Mouse (Mus musculus) left cerebral cortex, adult 8-10 months (tissue): Measurements from ENCODE around the gene Tmem136. TPM values are rescaled to one million over a fixed set of nuclear protein-coding genes. Genes with fewer than 3 reads are reported as not detected.
A peak's percentile ranks its signal among the peaks of the same experiment; 100 is the strongest.
"Not testable (repeated sequence)": the region's sequence is repeated elsewhere in the genome, so short reads cannot be mapped to it uniquely, and the experiment has no call there.

ENCODE experiments used
- DNase-seq, 2 experiments: peaks; one replicate each; pipeline ENCODE4 v3.0.0; 2022; ENCODE audit warnings: low spot score in 2 of 2
- total RNA-seq, 4 experiments: library from RNA; stranded (reverse); gene quantifications; 2 replicates each; pipeline ENCODE4 v1.2.4; 2022

The Tmem136 gene
- total RNA-seq = 10 to 100 TPM; 14.8 to 18.3 (median 15.7) TPM

DNA sequence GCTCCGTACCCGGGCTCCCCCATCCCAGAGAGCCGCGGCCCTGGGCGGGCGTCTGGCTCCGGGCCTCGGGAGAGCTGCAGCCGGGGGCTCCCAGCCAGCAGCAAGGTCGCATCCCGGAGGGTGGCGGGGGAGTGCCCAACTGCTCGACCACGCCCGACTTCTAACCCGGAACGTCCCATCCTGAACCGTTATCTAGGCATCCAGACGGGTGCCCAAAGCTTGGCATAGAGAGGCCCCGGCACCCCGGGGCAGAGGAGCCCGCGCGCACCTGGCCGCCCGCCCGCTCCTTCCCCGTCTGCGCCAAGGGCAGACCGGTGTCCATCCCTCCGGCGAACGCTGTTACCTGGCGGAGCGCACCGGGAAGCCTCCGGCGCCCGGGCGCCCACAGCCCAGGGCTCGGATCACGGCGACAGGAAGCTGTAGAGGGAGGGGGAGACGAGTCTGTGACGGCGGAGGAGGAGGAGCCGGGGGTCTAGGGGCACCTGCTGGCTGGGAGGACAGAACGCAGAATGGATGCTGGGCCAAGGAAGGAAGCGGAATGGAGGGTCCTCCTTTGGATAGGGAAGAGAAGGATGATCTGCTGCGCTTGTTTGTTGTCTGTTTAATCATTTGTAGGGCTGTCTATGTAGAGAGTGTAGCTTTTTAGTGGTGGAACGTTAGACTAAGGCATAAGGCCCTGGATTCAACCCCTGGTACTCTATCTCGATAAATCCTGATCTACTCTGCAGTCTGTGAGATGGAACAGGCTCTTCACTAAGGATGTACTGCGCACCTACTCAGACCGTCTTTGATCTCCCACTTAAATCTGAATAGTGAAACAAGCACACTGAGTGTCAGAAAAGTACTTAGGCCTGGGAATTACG, at the start of gene Tmem136:
Tmem136 (minus strand) TSS at position 437 of the 863 bp plus-strand sequence.
- DNase-seq = peak; percentile 51 to 52

DNA sequence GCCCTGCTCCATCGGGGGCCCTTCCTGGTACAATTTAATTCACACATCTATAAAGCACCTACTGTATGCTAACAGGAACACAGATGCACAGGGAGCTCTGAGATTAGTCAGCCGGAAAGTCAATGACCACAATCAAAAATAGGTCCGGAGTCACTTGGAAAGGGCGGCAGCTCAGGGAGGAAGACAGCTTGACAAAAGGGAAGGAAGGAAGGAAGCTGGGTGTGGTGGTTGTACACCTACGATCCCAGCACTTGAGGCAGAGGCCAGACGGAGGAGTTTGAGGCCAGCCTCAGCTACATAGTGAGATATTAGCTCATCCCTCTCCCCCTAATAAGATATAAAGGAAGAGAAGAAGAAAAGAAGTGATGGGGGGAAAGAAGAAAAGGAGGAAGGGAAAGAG, 39.6 kb upstream of the Tmem136 start:
- no peak for DNase-seq

DNA sequence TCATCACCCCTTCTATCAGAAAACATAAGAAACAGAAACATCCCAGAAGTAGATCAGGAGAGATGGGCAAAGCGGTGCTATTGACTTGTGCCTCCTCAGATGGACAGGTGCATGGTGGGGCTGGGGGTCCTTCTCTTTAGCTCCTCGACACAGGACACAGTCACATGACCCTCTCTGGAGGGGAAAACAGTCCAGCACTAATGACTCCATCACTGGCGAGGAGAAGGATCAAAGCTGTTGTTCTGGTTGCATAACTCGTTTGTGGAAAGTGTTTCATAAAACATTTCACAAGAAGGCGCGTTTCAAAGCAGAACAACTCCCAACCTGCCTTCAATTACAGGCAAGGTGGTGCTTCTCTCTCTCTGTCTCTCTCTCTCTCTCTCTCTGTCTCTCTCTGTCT, 35.4 kb upstream of the Tmem136 start:
- no peak for DNase-seq

DNA sequence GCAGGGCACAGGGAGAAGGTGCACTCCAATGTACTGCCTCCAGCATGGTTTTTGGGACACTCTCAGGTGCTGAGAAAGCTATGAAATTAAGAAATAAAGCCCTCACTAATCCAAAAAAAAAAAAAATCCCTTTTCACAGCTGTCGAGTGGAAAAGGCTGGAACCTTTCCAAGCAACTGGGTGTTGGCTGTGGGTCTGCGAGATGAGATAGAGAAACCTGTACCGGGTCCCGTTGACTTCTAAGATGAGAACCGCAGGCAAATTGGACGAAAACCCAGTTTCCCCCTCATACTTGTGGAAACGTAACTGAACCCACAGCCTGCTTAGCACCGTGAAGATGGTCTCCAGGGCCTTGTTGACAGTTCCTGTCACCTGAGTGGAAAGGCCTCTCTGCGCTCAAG, 34.6 kb upstream of the Tmem136 start:
- no peak for DNase-seq

DNA sequence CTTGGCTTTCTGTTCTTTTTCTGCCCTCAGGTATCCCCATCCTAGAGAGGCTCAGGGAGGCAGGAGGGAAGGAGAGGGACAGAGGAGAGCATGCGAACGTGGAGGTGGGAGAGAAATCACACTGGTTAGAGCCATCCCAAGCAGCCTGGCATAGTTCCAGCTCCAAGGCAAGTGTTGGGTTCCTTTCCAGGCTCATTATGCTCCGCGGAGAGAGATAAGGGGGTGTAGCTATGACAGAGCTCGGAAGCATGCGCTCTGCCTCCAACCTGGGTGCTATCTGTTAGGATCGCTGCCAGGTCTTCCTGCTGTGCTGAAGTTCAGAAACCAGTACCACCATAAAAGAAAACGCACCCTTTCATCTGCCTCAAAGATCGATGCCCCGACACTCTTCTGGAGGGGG, 33.7 kb upstream of the Tmem136 start:
- DNase-seq = peak in 1 of 2 experiments; percentile 82

DNA sequence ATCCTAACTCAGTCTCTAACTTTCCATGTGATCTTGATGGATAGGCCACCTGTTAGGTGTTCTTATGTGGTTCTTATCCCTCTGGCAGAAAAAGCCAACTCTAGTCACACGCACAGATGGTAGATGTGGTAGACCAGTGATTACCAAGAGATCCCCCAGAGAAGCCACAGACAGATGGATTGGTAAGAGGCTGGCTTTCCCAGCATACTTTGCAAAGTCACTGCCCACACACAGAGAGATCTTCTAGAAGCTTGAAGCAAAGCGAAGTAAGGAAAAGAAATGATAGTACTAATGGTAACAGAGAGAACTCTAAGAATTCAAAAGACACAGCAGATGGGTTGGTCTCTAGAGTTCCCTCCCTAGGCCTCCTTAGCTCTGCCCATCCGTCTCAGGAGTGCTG, 33.1 kb upstream of the Tmem136 start:
- peak in 1 of 2 experiments; percentile 52 for DNase-seq

DNA sequence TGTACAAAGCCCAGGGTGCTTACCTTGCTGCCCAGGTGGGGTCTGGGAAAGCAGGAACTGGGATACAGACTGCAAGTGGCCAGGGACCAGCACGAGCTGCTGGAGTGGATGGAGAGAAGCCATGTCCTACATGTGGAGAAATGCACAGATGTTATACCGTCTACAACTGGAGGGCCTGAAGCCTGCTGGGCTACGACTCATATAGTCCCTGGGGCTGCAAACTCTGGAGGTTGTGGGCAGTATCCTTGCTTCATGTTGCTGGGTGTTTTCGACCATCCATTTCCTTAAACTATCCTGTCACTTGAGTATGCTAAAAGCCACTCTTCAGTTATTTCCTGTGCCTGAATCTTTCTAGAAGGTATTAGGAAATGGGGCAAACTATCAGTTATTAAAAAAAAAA, 28.8 kb upstream of the Tmem136 start:
- no peak for DNase-seq

DNA sequence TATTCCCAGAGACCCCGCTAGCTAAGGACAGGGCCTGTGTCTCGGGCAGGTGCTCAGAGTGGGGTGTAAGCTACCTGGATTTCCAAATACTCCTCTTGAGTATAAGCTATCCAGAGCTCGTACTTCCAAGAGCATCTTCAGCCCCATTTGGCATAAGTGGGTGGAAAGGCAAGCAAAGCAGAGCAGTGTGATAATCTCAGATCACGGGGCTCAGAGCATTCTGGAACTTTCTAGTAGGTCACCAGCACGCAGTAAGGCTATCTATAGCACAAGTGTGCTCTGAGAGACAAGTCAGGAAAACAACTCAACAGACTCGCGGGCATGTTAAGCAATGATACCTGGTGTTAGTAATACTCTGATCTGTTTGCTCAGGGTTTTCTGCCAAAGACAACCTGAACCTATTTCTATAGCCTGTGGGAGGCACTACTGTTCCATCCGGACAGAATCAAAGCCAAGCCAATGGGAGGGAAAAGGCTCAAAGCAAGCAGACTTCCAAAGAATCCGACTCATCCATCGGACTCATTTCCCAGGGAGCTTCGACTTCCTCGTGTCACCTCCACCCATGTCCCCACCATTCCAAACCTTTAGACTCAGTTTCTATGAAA, 27.9 kb upstream of the Tmem136 start:
- DNase-seq = no peak

DNA sequence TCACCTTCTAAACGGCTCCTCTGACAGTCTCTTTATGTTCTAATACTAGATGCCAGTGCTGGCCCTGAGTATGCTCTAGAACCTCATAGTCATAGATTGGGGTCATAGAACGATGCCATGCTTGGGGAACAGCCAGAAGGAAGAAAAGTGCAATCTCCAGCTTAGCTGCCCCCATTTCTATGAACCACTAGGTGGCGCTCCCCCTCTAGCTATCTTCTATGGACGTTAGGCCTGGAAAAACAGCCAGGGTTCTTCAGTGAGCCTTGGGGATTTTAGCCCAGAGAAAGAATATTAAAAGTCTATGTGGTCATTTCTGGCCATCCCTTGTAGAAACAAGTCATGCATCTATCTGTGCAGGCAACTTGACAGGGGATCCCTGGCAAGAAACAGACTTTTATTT, 25.5 kb upstream of the Tmem136 start:
- no peak for DNase-seq

DNA sequence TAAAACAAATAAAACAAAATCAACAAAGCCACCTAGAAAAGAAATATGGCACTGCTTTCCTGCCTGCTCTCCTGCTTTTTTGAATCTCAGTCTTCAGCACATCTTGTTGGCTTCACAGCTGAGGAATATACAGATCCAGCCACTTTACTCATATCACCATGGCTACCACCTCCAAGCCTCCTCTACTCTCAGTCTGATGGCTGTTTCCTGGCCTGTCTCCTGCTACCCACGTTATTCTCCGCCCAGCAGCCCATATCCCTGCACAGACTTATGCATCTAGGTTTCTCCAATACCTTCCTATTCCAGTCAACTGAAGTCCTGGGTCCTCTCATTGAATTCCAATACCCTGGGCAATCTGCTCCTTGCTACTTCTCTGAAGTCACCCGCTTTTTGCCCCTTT, 17.2 kb upstream of the Tmem136 start:
- peak in 1 of 2 experiments; percentile 79 for DNase-seq

DNA sequence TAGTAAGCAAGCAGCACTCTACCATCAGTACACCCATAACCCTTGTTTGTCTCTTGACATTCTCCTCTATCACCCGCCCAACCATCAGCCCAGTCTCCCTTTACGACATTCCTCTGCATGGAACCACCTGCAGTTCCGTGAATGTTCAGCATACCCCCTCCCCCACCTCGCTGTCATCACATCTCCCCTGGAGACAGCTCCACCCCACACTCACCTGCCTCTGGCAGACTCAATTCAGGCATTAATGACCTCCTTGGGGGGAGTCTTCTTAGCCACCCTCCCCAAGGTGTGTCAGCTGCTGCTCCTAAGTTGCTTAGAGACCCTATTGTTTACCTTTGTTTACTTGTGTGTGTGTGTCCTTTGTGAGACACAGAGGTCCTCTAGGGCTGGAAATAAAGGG, 16.0 kb upstream of the Tmem136 start:
- no peak for DNase-seq

DNA sequence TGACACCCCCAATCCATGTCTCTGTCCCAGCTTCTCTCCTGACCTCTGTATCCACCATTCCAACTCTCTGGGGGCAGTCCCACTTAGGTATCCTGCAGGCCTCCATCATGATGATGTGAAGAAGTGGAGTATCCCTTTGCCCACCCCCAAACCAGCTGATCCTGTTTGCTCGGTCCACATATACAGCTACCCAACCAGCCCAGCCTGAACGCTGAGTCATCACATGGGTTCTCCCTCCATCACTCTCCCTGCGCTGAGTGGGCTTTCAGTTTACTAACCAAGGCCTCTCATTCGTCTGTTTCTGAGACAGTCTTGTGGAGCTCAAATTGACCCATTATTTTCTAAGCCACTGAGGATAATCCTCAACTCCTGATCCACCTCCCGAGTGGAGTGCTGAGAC, 15.6 kb upstream of the Tmem136 start:
- DNase-seq = no peak

DNA sequence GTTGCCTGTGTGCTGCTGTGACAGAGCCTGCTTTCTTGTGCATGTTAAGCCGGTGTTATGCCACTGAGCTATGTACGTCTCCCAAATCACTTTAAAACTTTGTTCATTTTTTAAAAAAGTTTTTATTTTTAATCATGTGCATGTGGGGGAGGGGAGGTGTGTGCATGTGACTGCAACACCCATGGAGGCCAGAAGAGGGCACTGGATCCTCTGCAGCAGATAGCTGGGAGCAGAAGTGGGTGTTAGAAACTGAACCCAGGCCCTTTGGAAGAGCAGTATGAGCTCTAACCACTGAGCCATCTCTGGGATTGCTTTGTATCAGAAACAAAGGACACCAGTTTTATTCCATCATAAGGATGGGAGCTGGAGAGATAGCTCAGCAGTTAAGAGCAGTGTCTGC, 14.3 kb upstream of the Tmem136 start:
- DNase-seq = no peak

DNA sequence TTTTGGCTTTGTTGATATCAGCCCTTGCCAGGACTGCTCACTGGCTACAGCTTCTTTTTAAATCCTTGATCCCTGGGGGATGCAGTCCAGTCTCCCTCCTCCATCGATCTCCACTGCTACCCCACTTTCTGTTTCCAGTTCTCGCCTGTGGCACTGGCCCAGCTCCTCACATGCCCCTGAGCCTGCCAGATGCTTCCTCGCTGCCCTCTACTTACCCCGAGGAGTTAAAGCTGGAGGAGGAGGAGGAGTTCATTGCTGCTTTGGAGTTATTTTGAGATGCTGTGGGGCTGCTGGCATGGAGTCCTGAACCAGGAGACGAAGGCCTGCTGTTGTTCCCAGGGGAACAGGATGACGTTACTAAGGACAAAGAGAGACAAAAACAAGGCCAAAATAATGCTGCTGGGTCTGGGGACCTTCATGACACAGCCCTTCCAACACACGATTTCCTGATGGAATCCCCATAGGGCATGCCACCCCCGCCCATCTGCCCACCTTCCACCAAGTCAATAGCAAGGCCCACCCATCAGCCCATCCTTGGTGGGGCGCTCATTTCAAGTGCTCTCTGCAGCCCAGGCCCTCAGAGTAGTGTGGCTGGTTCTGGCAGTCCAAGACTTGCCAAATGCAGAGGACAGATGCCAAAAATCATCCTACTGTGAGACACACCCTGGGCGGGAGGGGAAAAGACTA, 10.9 kb upstream of the Tmem136 start:
- peak in 1 of 2 experiments; percentile 46 for DNase-seq

DNA sequence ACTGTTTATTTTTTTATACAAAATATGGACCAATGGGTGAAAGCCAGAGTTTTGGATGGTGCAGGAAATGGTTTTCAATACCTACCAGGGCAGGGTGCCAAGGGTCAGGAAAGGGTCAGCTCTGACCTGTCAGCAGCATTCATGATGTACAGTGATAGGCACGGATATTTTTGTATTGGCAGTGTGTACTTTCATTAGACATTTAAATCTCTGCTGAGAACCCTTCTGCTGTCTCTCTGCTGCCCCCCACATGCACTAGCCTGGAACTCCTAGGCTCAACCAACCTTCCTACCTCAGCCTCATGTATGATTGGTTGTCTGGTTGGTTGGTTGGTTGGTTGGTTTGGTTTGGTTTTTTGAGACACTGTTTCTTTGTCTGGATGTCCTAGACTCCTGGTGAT, 6.0 kb upstream of the Tmem136 start:
- no peak for DNase-seq

DNA sequence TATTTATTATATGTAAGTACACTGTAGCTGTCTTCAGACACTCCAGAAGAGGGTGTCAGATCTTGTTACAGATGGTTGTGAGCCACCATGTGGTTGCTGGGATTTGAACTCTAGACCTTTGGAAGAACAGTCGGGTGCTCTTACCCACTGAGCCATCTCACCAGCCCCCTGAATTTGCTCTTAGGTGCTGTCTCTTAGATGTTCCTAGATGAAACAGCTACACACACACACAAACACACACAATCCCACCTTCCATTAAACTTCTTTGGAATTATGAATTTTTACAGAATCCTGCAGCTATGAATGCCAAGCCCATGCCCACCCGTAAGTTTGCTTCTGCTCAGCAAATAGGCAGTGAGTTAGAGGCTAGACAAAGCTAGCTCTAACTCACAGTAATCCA, 5.6 kb upstream of the Tmem136 start:
- not testable (repeated sequence) for DNase-seq

DNA sequence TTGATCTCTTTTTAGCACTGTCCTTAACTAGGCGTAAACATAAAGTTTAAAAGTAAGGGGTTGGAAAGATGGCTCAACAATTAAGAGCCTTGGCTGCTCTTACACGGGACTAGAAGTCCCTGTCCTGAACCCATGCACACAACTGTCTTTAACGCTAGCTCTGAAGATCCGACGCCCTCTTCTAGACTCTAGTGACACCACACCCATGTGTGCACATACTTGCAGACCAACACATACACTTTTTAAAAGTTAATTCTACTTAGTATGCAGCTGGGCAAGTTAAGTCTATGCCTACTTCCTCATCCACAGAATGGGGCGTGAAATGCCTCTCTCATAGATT, 597 bp upstream of the Tmem136 start:
- DNase-seq = no peak

DNA sequence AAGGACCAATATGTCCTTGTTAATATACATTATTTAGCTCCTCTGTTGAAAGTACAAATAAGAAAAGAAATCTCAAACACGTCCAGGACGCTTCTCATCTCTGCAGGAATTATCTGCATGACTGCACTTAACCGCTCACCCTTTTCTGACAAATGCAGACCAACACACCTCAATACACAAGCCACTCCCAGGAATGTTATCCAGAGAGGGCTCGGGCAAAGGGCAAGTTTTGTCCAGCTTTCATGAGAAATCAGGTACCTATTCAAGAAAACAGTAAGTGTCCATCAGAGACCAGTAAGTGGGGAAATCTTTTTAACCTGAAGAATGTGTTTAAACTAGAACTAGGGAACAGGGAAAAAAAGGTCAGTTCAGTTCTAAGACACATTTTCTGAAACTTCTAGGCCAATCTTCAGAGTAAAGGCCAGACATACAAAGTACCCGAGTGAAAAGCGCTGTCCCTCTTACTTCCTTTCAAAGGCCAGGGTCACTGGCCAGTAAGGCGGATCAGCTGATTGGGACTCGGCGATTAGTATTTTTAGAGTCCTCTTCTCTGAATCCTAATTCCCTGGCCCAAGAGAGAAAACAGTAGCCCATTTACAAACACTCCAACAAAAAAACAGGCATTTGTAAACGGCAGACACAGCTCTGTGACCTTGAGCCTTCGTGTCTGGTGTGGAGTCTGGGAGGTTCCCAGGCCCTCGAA, 788 bp downstream of the Tmem136 start:
- DNase-seq = no peak

DNA sequence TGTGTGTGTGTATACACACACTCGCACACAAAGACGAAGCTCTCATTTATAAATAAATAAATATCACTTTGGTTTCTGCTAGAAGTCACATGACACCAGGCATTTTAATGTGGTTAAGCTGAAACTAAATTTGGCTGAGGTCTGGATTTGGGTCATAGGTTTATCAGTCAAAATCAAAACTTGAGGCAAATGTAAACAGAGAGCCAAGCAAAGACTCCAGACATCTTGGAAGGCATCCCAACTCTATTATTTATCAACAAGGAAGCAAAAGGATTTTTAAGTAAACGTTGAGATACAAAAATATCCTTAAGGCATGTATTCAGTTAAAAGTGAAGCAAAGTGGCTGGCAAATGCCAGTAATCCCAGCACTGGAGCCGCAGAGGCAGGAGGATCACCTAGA, 1.5 kb downstream of the Tmem136 start:
- no peak for DNase-seq

DNA sequence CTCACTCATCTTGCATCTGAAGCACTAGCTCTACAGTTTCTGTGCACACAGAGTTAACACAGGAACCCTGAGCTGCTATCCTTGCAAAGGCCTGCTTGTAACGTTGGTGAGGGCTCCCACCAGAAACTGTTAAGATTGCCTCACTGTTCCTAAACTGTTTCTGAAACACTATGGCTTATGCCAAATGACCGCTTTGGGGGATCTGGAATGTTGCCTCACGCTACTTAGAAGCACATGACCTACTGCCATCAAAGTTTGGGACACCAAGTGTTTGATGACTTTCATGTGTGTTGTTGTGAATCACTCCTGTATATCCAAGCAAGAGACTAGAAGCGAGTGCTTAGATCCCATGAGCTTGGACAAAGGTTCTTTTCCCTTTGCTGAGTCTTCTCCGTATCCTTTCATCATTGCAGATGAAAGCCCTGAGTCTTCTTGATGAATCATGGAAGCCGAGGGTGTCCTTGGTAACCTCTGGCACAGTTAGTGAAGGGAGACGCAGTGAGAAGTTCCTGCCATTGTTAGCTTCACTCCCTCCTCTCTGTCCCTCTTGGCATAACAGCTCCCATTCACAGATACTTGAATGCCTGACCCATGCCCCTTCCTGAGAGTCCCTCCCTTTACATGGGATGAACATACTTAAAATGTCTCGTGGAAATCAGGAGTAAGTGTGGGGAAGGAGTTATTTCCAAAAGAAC, 5.9 kb downstream of the Tmem136 start:
- DNase-seq = no peak

DNA sequence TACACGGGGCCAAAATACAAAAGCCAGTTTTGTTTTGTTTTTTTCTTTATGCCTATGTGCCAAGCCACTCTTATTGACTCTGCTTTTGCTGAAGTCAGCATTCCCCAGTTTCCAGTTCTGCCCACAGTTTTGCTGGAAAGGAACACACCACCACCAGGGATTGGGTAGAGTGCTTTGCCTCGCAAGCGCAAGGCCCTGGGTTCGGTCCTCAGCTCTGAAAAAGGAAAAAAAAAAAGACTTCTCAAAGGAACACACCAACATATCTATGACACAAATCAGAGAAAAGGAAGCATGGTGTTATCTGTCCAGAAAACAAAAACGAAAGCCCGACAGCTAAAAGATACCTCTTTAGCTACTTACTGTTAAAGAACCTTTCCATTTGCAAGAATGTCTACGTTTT, 7.2 kb downstream of the Tmem136 start:
- no peak for DNase-seq
